Mouse (Mus musculus) megakaryocyte-erythroid progenitor cell, adult 5-6 weeks (primary cell): ENCODE data around the gene Naif1. TPM values are rescaled to one million over a fixed set of nuclear protein-coding genes. Genes with fewer than 3 reads are reported as not detected.

ENCODE experiments used
- ATAC-seq: replicated peaks from 2 replicates; pipeline ENCODE4 v1.8.0; 2016; ENCODE audit warnings: mild to moderate bottlenecking, inconsistent platforms; ENCODE audit not compliant: severe bottlenecking, poor library complexity, low FRiP score, low TSS enrichment
- total RNA-seq, 2 experiments: library from RNA; stranded (forward) in 1 of 2; stranded (reverse) in 1 of 2; fragments of 200-1000, 215-1000 nt in 1 of 2; fragments of >200 nt in 1 of 2; fragmentation: Nextera tagmentation in 1 of 2; gene quantifications; 2 replicates each; pipeline ENCODE4 v1.2.3; 2014 to 2017

The Naif1 gene
- total RNA-seq, 2 experiments from 2014 or later: 2.7 to 4.1 TPM

DNA sequence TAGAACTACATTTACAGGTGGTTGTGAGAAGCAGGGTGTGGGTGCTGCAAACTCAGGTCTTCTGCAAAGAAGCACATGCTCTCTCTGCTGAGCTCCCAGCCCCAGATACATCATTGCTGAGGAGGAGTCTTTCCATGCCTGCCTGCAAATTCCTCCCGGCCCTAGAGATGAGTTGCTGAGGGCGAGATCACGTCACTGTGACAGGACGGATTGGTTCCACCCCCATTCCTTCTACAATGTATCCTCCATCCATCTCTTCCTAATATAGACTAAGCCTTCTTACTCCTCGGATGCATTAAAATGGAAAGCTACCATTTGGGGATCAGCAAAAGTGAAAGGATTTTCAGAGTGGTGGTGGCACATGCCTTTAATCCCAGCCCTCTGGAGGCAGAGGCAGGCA is 24.7 kb upstream of the Naif1 start:
- no peak for ATAC-seq

DNA sequence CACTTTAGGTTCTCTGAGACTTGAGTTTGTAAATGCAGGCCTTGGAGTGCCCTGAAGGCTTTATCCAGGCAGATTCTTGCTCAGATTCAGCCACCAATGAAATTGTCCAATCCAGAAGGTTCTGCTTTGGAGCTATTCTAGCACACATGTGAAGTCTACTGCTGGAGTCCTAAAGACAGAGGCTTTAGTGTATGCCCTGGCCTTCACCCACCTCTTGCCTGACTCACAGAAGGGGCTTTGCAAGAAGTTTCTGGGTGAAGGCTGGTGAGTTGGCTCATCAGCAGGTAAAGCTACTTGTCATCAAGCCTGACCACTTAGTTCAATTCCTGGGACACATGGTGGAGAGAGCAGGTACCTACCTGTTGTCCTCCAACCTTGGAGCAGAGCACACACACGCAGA is 24.1 kb upstream of the Naif1 start:
- ATAC-seq: no peak

DNA sequence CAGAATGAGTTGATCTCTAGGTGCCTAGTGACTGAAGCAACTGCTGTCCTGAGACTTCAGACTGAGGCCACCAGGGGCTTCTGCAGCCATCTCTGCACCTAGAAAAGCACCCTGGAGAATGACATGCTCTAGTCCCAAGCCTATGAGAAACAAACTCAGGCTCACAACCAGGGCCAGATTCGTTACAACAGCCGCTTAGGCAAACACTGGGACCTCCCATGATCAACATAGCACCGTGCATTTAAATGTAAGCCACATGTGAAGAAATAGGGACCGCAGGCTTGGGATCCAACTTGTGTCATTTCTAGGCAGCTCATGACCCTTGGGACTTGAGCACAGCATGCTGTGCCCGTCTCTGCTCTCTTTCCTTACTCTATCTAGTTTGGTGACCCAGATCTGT is 22.5 kb upstream of the Naif1 start:
- no peak for ATAC-seq

DNA sequence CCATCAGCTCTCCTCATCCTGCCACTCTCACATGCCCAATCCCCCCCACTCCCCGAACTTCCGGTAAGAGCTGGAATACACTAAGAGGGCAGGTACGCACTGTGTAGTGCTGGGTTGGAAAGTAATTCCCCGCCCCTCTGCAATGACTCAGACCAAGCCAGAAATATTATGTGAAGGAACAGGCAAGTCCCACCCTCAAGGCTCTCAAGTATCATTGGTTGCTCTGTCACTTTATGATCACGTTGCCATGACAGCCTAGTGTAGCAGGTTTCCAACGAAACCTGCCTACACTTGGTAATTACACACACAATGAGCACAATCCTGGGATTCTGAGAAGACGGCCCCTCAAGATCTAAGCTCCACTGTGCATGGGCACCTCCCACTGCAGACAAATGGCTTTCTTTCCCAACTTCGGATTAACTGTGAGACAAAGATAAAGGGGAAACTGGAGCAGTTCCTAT is 22.0 kb upstream of the Naif1 start:
- peak; percentile 58 for ATAC-seq

DNA sequence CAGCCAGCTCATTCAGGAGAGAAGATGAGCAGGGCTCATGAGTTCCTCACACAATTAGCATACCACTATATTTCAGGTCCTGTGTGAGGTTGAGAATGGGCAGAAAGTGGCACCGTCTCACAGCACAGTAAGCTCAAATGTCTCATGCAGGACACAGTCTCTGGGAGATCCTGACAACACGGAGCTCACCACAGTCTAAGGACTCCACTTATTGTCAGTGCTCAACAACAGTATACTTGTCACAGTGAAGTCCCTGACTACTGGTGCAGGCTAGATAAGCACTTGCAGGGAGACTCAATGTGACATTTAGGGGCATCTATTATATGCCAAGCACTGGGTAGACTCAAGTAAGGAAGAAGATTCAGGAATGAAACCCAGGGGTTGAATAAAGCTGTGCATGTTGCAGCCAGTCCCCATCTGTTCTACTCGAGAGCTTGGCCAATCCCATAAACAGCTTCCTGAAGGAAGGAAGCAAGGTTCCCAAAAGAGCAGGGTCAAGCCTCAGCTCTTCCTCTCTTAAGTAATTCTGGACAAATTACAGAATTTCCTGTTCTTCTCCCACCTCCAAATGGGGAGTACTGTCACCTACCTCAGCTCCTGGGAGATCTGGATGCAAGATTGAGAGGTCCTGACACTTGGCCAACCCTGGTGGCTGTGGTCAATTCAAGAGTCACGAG is 20.9 kb upstream of the Naif1 start:
- ATAC-seq: peak; percentile 73

DNA sequence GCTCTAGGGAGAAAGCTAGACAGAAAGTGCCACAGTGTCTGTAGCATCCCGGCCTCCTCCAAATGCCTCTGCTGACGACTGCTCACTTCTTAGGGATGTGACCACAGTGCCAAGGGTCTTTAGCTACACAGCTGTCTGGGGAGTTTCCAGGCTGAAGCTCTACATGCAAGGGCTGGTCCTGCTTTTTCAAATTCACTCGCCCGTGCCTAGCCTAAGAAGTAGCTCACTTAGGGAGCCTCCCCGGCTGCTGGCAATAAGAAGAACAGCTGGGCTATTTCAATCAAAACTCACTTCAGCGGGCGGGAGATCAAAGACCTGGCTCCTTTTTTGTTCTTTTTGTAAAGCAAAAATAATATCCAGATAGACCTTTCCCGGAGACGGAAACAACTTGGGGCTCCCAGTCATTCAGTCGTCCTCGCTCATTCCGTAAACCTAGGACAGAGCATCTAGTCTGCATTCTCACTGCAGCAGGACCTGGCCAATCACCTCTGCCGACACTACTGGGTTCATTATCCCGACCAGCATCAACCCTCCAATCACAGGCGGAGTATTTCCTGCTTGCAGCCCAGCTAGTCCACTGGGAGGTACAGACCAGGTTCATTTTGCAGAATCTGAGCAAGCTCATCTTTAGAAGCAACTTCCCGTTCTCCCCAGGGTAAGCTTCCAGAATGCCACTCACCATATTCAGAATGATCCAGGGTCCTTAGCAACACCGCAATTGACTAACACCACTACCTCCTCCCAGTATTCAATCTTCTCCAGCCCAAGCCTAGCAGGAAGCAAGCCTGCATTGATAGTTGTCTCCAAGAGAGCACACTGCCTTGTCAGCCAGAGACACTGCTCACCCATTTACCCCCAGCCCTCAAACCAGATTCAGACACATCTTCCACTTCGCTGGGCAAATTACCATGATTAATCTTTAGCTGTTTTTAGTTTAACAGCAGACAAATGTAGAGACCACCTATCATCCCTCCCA is 19.3 kb upstream of the Naif1 start:
- ATAC-seq: no peak

DNA sequence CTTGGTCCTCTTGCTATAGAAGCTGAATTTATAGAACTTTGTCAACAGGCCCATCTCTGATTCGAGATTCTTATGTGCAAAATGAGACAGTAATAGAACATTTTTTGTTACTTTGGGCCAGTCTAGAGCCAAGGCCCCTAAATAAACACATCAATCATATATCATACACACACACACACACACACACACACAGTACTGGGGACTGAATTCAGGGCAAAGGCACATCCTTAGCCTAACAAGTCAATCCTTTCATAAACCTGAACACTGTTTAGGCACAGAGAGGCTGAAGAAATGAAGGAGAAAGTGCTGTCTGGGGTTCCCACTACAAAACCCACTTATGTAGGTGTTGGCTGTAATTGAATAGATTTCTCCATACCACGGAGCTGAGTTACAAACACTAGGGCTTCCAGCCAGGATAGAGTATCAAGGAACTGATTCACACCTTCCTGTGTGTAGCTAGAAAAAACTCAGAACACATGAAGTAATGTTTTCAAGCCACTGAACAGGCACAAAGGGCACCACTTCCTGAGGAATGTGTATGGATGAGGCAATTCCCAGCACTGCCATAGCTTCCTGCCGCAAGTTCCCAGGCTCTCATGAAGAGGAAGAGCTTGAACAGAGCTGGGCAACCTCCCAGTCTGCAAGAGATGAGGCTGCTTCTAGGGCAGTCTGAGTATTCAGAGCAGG is 13.4 kb upstream of the Naif1 start:
- no peak for ATAC-seq

DNA sequence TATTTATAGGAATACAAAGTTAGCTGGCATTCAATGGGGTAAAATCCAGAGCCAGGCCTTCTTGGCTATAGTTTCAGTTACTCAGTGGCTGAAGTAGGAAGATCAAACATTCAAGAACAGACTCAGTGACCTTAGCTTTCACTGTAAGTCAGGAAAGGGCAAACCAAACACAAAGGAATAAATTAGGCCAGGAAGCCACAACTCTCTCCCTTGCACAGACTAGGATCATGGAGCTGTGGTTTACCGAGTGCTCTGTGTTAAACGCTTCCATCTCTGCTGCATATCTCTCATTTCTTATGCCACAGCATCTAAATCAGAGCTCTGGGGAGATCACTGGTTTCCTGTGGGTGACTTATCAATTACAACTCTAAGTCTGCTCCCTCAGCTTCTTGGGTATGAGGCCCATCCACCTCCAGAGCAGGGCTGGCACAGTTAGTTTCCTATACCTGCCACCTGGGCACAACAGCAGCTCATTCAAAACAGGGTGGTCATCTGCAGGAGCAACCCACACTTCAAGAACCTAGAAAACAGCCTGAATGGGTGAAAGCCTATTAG is 12.6 kb upstream of the Naif1 start:
- ATAC-seq: no peak

DNA sequence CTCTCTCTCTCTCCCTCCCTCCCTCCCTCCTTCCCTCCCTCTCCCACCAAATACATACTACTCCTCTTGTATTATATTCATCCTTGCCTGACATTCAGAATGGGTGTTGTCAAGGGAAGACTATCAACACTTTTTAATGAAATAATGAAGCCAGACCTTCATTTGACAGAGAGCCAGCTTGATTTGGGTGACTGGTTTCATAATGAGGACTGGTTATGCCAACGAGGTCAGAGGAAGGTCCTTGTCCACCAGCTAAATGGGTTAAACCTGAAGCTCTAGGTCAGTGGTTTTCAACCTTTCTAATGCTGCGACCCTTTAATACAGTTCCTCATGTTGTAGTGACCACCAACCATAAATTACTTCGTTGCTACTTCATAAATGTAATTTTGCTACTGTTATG is 11.5 kb upstream of the Naif1 start:
- ATAC-seq: no peak

DNA sequence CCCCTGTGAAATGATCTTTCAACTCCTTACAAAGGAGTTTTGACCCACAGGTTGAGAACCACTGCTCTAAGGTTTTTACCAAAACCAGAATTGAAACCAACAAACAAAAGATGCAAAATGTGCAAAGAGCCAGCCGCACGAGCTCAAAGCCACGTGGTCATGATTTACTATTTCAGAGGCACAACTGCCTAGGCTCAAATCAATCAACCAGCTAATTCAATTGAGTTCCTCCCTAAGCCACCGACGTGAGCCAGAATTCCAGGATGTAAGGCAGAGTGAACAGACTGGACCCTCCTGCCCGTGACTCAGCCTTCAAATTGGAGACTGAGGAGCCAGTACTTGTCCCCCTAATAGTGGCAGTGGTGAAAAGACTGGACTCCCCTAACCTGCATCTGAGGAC is 11.1 kb upstream of the Naif1 start:
- ATAC-seq: no peak

DNA sequence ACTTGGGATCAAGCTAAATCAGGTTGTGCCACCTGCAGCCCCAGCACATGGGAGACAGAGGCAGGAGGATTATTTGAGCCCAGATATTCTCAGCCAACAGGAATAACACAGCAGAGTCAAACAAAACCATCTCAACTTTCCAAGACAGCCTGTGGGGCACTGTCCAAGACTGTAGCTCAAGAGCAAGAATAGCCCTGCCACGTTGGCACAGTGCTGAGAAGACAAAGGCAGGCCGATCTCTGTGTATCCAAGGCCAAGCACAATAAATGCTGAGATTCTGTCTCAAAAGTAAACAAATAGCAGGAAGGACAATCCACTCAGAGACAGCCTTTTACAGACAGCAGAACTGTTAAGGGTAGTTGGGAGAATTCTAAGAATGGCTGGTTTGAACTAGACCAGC is 10.1 kb upstream of the Naif1 start:
- ATAC-seq: no peak

DNA sequence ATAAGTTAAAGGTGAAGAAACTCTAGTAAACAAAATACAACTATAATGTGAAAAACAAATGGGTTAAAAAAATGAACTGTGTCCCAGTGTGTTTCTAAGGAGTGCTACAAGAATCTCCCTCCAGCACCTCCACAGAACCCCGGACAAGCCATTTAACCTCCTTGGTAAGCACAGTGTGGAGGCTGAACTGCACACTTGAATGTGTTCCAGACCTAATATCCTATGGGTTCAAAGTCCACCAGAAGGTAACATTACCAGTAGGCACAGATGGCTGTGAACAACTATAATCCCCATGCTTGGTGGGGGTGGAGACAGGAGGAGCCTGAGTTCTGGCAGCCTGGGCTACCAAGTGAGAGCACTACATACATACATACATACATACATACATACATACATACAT is 9.6 kb upstream of the Naif1 start:
- ATAC-seq: no peak

DNA sequence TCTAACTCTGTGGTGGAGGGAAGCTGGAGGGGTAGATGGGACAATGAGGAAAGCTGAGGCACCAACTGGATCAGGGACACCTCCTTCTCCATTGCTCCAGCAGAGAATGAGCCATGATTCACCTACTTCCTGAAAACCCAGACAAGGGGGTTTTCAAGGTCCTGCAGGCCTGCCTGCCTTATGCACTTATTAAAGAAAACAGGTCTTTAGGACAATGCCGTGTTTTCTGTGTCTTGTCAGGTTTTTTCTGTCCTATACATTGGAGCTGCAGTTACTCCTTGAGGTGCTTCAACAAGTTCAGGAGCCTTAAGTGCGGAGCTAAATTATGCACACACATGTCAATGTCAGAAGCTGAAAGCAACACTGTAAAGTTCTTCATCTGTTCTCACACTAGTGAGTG is 8.7 kb upstream of the Naif1 start:
- ATAC-seq: no peak

DNA sequence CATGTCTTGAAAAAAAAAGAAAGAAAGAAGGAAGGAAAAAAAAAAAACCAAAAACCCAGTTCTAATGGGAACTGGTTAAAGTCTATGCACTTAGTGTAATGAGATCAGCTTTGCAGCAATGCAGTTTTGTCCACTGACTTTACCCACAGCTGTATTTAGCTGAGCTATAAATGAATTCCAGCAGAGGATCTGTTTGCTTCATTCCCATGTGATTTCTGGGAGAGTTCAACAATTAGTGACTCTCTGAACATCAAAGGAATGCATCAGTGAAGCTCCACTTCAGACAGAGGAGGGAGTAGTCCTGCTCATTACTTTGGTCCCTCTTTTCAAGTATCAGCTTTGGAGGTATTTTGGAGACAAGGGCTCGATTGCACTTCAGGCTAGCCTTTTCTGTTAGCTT is 4.7 kb upstream of the Naif1 start:
- no peak for ATAC-seq

DNA sequence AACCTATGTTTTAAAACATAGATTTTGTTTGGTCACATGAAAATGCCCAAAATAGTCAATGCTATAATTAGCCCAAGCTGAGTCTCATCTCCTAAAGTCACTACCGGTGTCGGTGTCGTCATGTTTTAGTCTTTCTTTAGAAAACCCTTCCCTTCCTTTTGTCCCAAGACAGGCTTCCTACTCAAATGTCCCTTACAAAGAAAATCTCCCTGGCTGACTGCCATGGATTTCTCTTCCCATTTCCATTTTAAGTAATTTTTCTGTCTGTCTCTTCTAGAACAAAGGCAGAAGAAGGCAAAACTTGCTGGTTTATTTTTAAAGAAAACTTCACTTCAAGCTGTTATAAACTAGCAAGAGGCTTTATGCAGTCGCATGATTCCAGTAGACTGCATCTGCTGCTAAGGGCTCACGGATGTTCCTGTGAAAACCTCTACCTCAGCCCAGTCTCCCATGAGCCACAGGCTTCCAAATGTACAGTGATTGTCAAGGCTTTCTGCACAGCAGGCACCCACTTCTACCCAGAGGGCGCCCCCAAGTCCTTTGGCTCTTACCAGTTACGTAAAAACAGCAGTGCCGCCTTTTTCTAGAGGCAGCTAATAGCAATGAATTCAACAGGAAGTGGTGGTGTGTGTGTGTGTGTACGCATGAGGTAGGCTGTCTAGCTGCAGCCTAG is 2.9 kb upstream of the Naif1 start:
- no peak for ATAC-seq

DNA sequence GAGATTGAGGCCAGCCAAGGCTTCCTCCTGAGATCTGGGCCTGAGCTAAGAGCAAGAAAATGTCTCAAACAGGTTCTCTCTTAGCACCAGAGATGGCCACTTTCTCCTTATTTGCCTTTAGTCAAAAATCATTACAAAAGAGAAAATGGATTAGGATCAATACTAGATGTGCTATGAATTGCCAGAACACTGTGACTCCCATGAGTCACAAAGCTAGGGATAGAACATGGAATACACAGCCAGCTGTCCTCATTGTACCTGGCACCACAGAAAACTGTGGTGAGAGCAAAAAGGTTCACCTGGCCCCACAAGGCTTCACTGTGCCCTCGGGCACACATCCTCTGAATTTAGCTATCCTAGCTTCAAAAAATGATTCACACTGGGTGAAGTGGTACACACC is 1.8 kb upstream of the Naif1 start:
- ATAC-seq: no peak

DNA sequence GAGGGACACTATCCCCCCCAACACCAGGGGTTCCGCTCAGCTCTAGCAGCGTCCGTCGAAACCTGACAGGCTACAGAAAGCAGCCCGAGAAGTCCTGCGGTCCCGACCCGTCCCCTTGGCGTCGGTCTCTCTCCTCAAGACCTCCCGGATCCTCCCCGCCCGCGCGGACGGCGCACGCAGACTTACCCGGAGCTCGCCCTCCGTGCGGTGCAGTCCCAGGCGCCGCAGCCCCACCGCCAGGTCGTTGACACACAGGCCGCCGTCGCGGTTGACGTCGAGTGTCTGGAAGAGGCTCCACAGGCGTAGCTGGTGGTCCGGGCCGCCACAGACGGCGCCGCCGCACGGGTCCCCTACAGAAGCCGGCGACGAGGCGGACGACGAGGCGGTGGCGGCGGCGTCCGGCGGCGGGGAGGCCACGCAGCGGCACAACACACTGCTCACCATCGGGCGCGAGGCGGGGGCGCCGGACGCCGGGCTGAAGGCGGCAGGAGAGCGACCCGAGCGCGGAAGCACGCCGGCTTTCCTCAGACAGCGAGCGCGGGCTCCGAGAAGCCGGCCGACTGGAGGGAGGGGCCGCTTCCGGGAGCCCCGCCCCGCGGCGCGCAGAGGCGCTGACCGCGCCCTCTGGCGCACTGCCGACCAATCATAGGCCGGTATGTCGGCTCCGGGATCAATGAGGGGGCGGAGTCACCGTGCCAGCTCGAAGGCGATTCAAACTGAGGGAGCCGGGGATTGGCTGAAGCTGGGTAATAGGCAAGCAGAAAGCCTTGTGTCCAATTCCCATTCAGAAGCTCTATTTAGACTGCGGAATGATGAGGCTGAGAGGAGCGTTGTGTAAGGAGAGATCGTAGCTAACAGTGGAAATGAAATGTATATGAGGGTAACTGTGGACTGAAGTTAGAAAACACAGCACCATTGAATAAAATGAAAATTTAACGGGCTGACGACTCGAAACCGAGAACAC is 906 bp downstream of the Naif1 start, which contains the start of gene Slc25a25:
TSS of gene Slc25a25 (minus strand) at position 565 of the 964 bp plus-strand sequence.
- peak; percentile 84 for ATAC-seq

DNA sequence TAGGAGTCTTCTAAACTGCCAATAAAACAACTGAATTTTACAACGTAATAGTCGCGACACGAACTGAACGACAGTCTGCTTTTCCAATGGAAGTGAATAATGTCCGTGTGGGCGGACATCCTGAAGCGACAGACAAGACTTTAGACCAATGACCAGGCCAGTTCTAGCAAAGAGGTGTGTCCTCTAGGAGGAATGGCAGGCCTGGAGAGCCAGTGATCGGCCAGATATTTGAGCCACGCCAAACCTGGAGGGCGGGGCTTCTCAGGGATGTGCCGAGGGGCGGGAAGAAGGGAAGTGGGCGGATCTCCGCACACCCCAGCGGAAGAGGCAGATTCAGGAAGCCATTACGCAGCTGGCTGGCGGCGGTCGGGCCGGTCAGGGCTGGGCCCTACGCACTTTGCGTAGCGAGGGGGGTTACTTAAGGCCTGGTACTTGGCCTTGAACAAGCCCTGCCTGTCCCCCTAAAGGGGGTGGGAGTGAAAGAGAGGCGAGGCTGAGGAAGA is 1.7 kb downstream of the Naif1 start:
- ATAC-seq: peak; percentile 92
